Mouse (Mus musculus) midbrain, embryonic 13.5 days (tissue): ENCODE data around the gene Fads2. TPM values are rescaled to one million over a fixed set of nuclear protein-coding genes. Genes with fewer than 3 reads are reported as not detected.

Source experiments
- ATAC-seq: fragments of 200-750 bp; cut with Nextera tagmentation; 2 replicates; pipeline ENCODE4 v1.8.0; 2017; ENCODE audit warnings: mild to moderate bottlenecking, moderate TSS enrichment, moderate library complexity
- H3K27ac ChIP-seq: fragments of 300-500 bp; sonication (generic); 2 replicates; pipeline ENCODE4 v1.5.1; 2015; ENCODE audit warnings: inconsistent platforms, mild to moderate bottlenecking, moderate library complexity
- H3K27me3 ChIP-seq: fragments of 300-500 bp; sonication (generic); 2 replicates; pipeline ENCODE4 v1.6.1; 2015; ENCODE audit warnings: mild to moderate bottlenecking, inconsistent platforms
- H3K36me3 ChIP-seq: fragments of 300-500 bp; sonication (generic); 2 replicates; pipeline ENCODE4 v1.6.1; 2015; ENCODE audit warnings: mild to moderate bottlenecking, inconsistent platforms
- H3K4me1 ChIP-seq: fragments of 300-500 bp; sonication (generic); replicated peaks from 2 replicates; pipeline ENCODE4 v1.6.1; 2015; ENCODE audit warnings: inconsistent platforms
- H3K4me2 ChIP-seq: fragments of 300-500 bp; sonication (generic); replicated peaks from 2 replicates; pipeline ENCODE4 v1.6.1; 2015; ENCODE audit warnings: moderate library complexity, mild to moderate bottlenecking, inconsistent platforms
- H3K4me3 ChIP-seq: fragments of 300-500 bp; sonication (generic); replicated peaks from 2 replicates; pipeline ENCODE4 v1.5.1; 2015; ENCODE audit warnings: mild to moderate bottlenecking, inconsistent platforms
- H3K9ac ChIP-seq: fragments of 300-500 bp; sonication (generic); replicated peaks from 2 replicates; pipeline ENCODE4 v1.6.1; 2015; ENCODE audit warnings: mild to moderate bottlenecking, inconsistent platforms
- H3K9me3 ChIP-seq: fragments of 300-500 bp; sonication (generic); 2 replicates; pipeline ENCODE4 v1.6.1; 2016; ENCODE audit warnings: mild to moderate bottlenecking, inconsistent platforms
- WGBS: fragments of 180-500 bp; shearing (Covaris S2); methylation state at CpG from one replicate; pipeline ENCODE4 v1.1.7; 2015; 5-methylcytosine and 5-hydroxymethylcytosine counted together
- polyA plus RNA-seq: library from polyadenylated mRNA; unstranded; fragments of >200 nt; fragmentation: Nextera tagmentation; extraction: Ambion mirVana; gene quantifications from 2 replicates; pipeline ENCODE4 v1.2.1, GENCODE M21; 2015

Fads2 gene
- polyA plus RNA-seq, 1 experiment from 2014 or later: 173 TPM

DNA sequence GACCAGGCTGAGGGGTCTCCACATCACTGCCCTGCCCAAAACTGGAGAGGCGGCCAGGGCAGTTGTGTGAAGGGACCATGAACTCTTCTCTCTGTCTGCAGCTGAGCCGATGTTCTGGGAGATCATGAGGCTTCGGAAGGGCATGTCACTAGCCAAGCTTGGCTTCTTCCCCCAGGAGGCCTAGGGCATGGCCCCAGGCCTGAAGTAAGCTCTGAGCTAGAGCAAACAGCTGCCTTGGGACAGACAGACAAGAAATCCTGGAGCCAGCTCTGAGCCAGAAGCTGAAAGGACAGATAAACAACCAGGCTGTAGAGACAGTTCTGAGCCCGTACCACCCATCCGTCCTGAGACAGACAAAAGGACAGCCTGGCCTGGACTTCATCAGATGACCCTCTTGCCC lies 67.2 kb downstream of the Fads2 start:
- no peak overlapping the region for H3K4me2 ChIP-seq
- peaks cover 12% of the 10 kb centered on the region for H3K4me1 ChIP-seq
- no peak overlapping the region for H3K27ac ChIP-seq
- peaks cover under 1% of the 10 kb centered on the region; the same call in 1 of the 2 replicates for H3K27me3 ChIP-seq
- no peak overlapping the region for H3K4me3 ChIP-seq
- H3K9ac ChIP-seq: 0 out of 2 replicates have a peak overlapping the region, but pooled peaks have one; percentile 4
- 70% methylated on average over 5 of the region's 5 CpGs for WGBS
- no peaks in the 10 kb centered on the region for H3K36me3 ChIP-seq
- ATAC-seq: no peak
- H3K9me3 ChIP-seq: no peaks in the 10 kb centered on the region

DNA sequence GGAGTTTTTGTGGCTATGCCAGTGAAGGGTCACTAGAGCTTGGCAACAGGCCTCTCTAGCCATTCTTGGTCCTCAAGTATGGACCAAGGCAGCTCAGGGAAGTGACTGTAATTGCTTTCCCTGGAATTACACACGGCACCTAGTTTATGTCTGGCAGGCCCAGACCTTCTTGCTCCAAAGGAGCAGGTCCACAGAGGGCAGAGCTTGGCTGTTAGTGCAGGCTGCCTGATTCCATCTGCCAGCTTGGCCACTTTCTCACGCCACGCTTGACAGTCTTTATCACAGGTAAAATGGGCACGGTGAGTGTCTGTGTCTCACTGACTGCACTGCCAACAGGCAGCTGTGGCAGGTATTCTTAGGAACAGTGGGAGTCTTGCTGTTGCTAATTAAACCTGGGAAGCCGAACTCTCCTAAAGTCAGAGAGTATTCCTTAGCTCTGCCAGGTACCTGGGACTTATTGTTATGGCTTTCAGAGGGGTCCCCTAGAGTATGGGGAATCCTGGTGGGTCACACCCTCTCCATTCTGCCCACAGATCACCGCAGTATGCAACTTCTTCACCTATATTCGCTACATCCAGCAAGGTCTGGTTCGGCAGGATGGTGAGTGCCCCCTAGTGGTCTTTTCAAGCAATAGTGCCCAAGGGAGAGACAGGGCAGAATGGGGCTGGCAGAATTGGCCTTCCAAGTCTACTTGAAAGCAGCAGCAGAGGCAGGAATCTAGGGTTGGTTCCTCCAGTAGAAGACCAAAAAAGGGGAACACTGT lies 68.2 kb downstream of the Fads2 start:
- Histone ChIP-seq H3K27ac (no peak overlapping the region), H3K9ac (no peak overlapping the region), H3K9me3 (no peaks in the 10 kb centered on the region), H3K4me2 (no peak overlapping the region), H3K4me3 (no peak overlapping the region), H3K36me3 (peaks cover 2% of the 10 kb centered on the region; the same call in 1 of the 2 replicates), H3K27me3 (no peaks in the 10 kb centered on the region), H3K4me1 (peaks cover 7% of the 10 kb centered on the region)
- peak; percentile 54; the same call in 1 of the 2 replicates for ATAC-seq
- 38% methylated on average over 8 of the region's 8 CpGs for WGBS

DNA sequence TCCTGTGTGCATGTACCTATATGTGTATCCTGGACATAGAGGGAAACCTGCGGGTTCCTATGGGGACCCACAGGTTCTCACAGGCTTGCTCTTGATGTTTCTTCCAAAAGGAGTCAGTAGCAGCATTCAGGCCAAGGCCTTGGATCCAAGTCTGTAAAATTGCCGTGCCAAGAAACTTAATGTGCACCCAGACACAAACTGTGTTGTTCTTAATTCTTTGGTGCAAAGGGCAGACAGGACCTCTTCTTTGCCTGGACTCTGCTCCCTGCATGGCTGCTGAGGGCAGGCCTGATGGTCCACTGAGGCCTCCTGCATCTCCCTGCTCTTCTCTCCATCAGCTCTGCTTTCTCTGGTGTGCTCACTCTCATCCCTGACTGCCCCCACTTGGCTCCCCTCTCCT lies 71.8 kb downstream of the Fads2 start:
- 91% methylated on average over 2 of the region's 2 CpGs for WGBS

GRCm38 (mm10) chr19:10025169-10025875 lies 76.2 kb downstream of the Fads2 start:
- H3K4me2 ChIP-seq: no peak overlapping the region
- 20% methylated on average over 8 of the region's 8 CpGs for WGBS

More for the DNA sequence above, 71.8 kb downstream of the Fads2 start:
- H3K4me1 ChIP-seq: peaks cover 12% of the 10 kb centered on the region
- H3K36me3 ChIP-seq: peaks cover 15% of the 10 kb centered on the region; the same call in 1 of the 2 replicates
- no peak overlapping the region for H3K4me2 ChIP-seq
- no peak overlapping the region for H3K4me3 ChIP-seq
- no peak overlapping the region for H3K27ac ChIP-seq
- no peak overlapping the region for H3K9ac ChIP-seq
- no peak for ATAC-seq
- H3K9me3 ChIP-seq: no peaks in the 10 kb centered on the region
- H3K27me3 ChIP-seq: no peaks in the 10 kb centered on the region

DNA sequence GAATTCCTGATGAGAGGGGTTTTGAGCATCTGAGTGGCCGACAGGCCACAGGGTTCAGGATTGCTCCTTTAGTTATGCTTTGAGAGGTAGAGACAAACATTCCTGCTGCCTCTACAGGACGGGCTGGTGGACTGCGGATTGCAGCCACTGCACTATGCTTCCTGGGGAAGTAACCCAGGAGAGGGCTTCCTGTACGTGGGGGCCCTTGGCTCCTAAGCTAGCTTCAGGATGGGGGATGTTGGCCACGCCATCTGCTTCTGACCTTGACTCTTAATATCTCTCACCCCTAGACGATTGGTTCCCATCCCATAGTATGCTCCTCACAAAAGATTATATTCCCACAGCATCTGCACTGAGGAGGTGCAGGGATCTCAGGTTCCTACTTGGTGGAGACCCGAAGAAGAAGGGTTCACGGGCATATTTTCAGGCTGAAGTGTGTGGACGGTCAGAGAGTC lies 78.2 kb downstream of the Fads2 start:
- H3K27me3 ChIP-seq: peaks cover 10% of the 10 kb centered on the region
- H3K4me3 ChIP-seq: no peak overlapping the region
- H3K9ac ChIP-seq: no peak overlapping the region
- no peak overlapping the region for H3K4me2 ChIP-seq
- H3K36me3 ChIP-seq: peaks cover 13% of the 10 kb centered on the region; the same call in 1 of the 2 replicates
- ATAC-seq: no peak
- no peaks in the 10 kb centered on the region for H3K9me3 ChIP-seq
- H3K27ac ChIP-seq: no peak overlapping the region
- peaks cover 25% of the 10 kb centered on the region for H3K4me1 ChIP-seq
- 66% methylated on average over 9 of the region's 9 CpGs for WGBS

More at GRCm38 (mm10) chr19:10025169-10025875, 76.2 kb downstream of the Fads2 start:
- Histone ChIP-seq H3K4me1 (0 out of 2 replicates have a peak, but pooled peaks cover 12% of the 10 kb centered on the region), H3K27me3 (no peaks in the 10 kb centered on the region), H3K4me3 (no peak overlapping the region), H3K9me3 (no peaks in the 10 kb centered on the region), H3K36me3 (peaks cover 15% of the 10 kb centered on the region; the same call in 1 of the 2 replicates), H3K27ac (peak overlapping the region; percentile 30; the same call in 1 of the 2 replicates), H3K9ac (0 out of 2 replicates have a peak overlapping the region, but pooled peaks have one; percentile 19)
- no peak for ATAC-seq

DNA sequence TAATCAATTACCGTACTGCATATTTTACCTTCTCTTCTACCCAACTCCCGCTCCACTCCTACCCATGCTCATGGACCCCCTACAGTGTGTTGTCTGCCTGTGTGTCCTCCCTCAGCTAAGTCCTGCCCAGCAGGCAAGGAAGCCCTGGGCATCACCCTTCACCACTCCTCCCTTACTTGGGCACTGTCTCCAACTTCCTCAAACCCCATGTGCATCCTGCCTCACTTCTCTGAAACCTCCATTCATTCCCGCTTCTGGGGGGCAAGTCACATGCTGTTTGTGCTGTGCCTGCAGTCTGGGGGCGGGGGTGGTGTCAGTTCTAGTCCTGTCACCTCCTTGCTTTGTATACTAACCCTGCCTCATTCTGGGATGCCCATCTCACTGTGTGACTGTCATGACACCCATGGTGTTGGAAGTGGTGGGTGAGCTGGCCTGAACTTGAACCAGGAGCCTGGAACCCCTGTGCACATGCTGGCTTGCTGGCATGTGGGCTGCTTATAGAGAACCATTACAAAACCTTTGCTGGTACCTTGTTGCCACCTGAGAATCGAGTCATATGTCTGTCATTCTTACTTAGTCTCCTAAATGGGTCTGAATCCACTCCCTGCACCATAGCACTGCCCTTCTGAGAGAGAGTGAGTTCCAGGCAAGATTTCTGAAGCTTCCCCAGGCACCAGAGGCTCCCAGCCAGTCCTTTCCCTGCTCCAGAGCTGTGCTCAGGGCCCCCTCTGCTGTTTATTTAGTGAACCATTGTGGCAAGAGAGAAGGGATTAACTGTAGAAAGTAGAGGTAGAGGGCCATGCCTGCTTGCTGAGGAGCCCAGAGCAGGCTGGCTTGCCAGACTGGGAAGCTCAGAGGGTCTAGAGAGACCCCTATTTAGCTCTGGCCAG lies 78.9 kb downstream of the Fads2 start:
- Histone ChIP-seq H3K36me3 (0 out of 2 replicates have a peak, but pooled peaks cover 6% of the 10 kb centered on the region), H3K4me3 (no peak overlapping the region), H3K9ac (no peak overlapping the region), H3K27me3 (peaks cover 10% of the 10 kb centered on the region), H3K27ac (no peak overlapping the region), H3K4me2 (no peak overlapping the region), H3K4me1 (peaks cover 30% of the 10 kb centered on the region), H3K9me3 (no peaks in the 10 kb centered on the region)
- no peak for ATAC-seq
- WGBS: 64% methylated on average over 5 of the region's 5 CpGs

GRCm38 (mm10) chr19:10021981-10022380 lies 79.6 kb downstream of the Fads2 start:
- Histone ChIP-seq H3K27me3 (peaks cover 10% of the 10 kb centered on the region), H3K4me1 (peaks cover 31% of the 10 kb centered on the region), H3K4me2 (no peak overlapping the region), H3K4me3 (no peak overlapping the region), H3K36me3 (no peaks in the 10 kb centered on the region), H3K9ac (no peak overlapping the region), H3K9me3 (no peaks in the 10 kb centered on the region), H3K27ac (no peak overlapping the region)
- WGBS: 83% methylated on average over 2 of the region's 2 CpGs
- no peak for ATAC-seq

DNA sequence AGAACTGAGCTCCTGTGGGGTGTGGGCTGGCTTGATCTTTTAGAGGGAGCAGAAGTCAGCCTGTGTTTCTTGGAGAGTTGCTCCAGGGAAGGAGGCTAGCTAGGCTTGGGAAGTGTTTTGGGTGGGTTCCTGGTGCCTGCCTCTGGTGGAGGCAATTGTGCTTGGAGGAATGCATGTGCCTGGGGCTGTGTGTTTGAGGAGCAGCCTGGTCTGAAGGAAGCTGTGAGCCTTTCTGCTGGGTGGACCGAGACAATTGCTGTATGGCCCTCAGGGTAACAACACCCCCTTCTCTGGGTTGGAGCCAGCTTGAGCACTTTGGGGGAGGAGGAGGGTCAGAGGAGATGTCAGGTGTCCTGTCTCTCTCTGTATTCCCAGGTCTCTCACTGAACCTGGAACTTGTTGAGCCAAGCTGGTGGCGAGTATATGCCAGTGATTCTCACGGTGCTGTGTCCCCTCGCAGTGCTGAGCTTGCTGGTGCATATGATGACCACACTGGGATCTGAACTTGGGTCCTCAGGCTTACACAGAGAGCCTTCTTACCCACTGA lies 82.3 kb downstream of the Fads2 start:
- peaks cover 27% of the 10 kb centered on the region for H3K4me1 ChIP-seq
- H3K9me3 ChIP-seq: no peaks in the 10 kb centered on the region
- WGBS: 72% methylated on average over 4 of the region's 4 CpGs
- ATAC-seq: no peak
- H3K27me3 ChIP-seq: peaks cover 10% of the 10 kb centered on the region
- H3K36me3 ChIP-seq: no peaks in the 10 kb centered on the region
- peak overlapping the region; percentile 57 for H3K4me3 ChIP-seq
- no peak overlapping the region for H3K27ac ChIP-seq
- peak overlapping the region; percentile 80 for H3K9ac ChIP-seq
- peak overlapping the region; percentile 91 for H3K4me2 ChIP-seq

- Histone ChIP-seq H3K4me1 (peaks cover 27% of the 10 kb centered on the region), H3K27ac (peak overlapping the region; percentile 67), H3K9me3 (no peaks in the 10 kb centered on the region), H3K9ac (peak overlapping the region; percentile 80), H3K4me2 (peak overlapping the region; percentile 91), H3K36me3 (no peaks in the 10 kb centered on the region), H3K4me3 (peak overlapping the region; percentile 57), H3K27me3 (peaks cover 10% of the 10 kb centered on the region)
- ATAC-seq: no peak
- 3% methylated on average over 3 of the region's 3 CpGs for WGBS
These were observed 83.1 kb downstream of the Fads2 start for GRCm38 (mm10) chr19:10018527-10018818.

DNA sequence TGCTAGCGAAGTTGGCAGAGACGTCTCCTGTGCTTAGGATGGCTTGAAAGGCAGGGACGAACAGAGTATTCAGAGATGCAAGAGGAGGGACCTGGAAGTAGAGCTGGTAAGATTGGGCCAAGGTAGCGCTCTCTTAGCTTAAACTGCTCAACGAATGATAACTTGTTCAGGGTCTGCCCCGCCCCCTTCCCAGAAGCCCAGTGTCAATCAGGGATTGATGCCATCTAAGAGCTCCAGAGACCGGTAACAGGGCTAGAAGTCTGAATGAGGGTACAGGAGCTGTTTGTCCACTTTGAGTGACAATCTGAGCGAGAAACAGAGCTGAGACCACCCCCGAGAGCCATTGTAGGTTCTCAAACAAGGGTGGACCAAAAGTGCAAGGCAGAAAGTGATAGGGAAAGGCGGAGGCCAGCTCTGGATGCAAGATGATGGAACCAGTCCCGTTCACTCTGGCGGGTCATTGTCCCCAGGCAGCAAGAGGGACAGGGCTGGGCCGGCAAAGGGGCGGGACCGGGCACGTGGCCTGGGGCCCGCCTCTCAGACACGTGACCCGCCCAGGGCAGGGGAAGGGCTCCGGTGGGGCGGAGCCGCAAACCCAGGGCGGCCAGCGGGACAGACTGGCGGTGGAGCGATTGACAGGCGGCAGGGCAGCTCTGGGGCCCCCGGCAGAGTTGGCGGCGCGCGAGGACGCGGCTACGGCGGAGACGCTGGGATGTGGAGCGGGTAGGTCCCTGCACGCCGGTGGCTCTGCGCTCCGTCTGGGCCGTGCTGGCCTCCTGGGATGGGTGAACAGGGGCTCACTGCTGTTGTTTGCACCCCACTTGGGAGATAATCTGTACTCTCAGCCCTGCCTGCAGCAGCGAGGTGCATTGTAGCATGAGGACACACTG lies 83.7 kb downstream of the Fads2 start:
- no peaks in the 10 kb centered on the region for H3K9me3 ChIP-seq
- peak overlapping the region; percentile 91 for H3K4me2 ChIP-seq
- ATAC-seq: peak; percentile 96
- H3K27ac ChIP-seq: peak overlapping the region; percentile 67
- peaks cover 10% of the 10 kb centered on the region for H3K27me3 ChIP-seq
- H3K4me1 ChIP-seq: peaks cover 26% of the 10 kb centered on the region
- peak overlapping the region; percentile 57 for H3K4me3 ChIP-seq
- peak overlapping the region; percentile 80 for H3K9ac ChIP-seq
- H3K36me3 ChIP-seq: no peaks in the 10 kb centered on the region
- WGBS: 4% methylated on average over 44 of the region's 44 CpGs
